Mouse (Mus musculus): ENCODE results near the gene Arfgef3.

GRCm38 (mm10) chr10:18790063-18790462 lies 46.3 kb upstream of the Arfgef3 start:
- TF ChIP-seq POLR2A (IDR thresholded peaks at IDR 0.05; ENCODE audit: low read depth, low read length), result no peak
- TF ChIP-seq RCOR1 (conservative IDR thresholded peaks at IDR 0.05; ENCODE audit: low read depth, low read length), result no peak
- TF ChIP-seq HCFC1 (IDR thresholded peaks at IDR 0.05; ENCODE audit: low read depth, low read length), result no peak
- TF ChIP-seq EP300 (IDR thresholded peaks at IDR 0.05; ENCODE audit: low read length), result no peak
- no peak for TF ChIP-seq CHD2 (IDR thresholded peaks at IDR 0.05; ENCODE audit: low read length)
- no peak for TF ChIP-seq MAZ (IDR thresholded peaks at IDR 0.05; ENCODE audit: low read depth, low read length)
- TF ChIP-seq MAFK (IDR thresholded peaks at IDR 0.05; ENCODE audit: insufficient replicate concordance, low read length), result no peak
- TF ChIP-seq SIN3A (IDR thresholded peaks at IDR 0.05; ENCODE audit: low read length), result no peak
- no peak for TF ChIP-seq JUND (conservative IDR thresholded peaks at IDR 0.05; ENCODE audit: low read depth, low read length)
- no peak for TF ChIP-seq CTCF (conservative IDR thresholded peaks at IDR 0.05 in 1 of 2, IDR thresholded peaks at IDR 0.05 in 1 of 2; ENCODE audit: low read depth in 2 of 2, low read length in 2 of 2)
- TF ChIP-seq USF2 (conservative IDR thresholded peaks at IDR 0.05; ENCODE audit: low read depth, low read length), result no peak
- TF ChIP-seq TBP (conservative IDR thresholded peaks at IDR 0.05; ENCODE audit: low read depth, low read length), result no peak
- TF ChIP-seq ZMIZ1 (IDR thresholded peaks at IDR 0.05; ENCODE audit: low read depth, low read length), result no peak
- no peak for TF ChIP-seq MAX (IDR thresholded peaks at IDR 0.05; ENCODE audit: low read length)

All from CH12.LX (cell line).